Mouse (Mus musculus): ENCODE results near the gene Timm44.

DNA sequence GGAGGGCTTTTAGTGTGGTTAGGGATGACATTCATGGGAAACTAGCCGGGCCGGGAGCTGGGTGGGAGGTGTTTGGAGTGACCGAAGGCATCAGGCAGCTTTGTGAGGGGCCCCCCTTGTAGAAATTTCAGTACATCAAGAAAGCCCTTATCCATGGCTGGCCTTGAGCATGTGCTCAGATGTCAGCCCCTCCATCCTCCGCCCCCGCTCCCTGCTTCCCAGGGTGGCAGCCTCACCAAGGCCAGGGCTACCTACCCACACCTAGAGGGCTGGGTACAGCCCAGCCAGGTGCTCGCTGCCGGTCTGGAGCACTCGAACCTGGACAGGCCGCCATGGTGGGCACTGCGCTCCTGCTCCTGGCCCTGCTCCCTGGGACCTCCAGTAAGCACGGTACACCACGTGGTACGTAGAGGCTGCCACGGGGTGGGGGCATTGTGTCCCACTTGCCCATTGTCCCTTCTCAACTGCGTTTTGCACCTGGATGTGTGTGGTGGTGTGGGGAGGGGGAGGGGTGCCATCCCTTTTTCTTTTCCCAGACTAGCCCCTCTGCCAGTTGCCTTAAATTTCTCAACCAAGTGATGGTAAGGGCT, 27.7 kb downstream of the Timm44 start, which contains the start of gene Tgfbr3l:
- TF ChIP-seq CTCF (IDR thresholded peaks at IDR 0.05; ENCODE audit: borderline replicate concordance, insufficient read depth, low read length), result no peak
- TF ChIP-seq POLR2A (IDR thresholded peaks at IDR 0.05; ENCODE audit: low read depth, low read length), result no peak
